Mouse (Mus musculus) intestine, embryonic 14.5 days (tissue): ENCODE data around the gene Cbx2. TPM values are rescaled to one million over a fixed set of nuclear protein-coding genes. Genes with fewer than 3 reads are reported as not detected.

Source experiments
- ATAC-seq: fragments of 200-750 bp; cut with Nextera tagmentation; replicated peaks from 2 replicates; pipeline ENCODE4 v1.8.0; 2017; ENCODE audit warnings: low read depth, moderate number of reproducible peaks, moderate TSS enrichment, moderate library complexity; ENCODE audit not compliant: low FRiP score, low TSS enrichment
- DNase-seq: peaks from one replicate; pipeline ENCODE4 v3.0.0-alpha.2; 2018; ENCODE audit warnings: low spot score
- H3K27ac ChIP-seq: fragments of 300-500 bp; sonication (generic); 2 replicates; pipeline ENCODE4 v1.5.1; 2014; ENCODE audit warnings: low read depth, mild to moderate bottlenecking, control low read depth
- H3K27me3 ChIP-seq: fragments of 300-500 bp; sonication (generic); replicated peaks from 2 replicates; pipeline ENCODE4 v1.6.1; 2014; ENCODE audit warnings: low read length, control low read depth; ENCODE audit not compliant: control insufficient read depth, insufficient read depth
- H3K36me3 ChIP-seq: fragments of 300-500 bp; sonication (generic); 2 replicates; pipeline ENCODE4 v1.6.1; 2014; ENCODE audit warnings: low read length, control low read depth; ENCODE audit not compliant: control insufficient read depth, insufficient read depth
- H3K4me1 ChIP-seq: fragments of 300-500 bp; sonication (generic); replicated peaks from 2 replicates; pipeline ENCODE4 v1.6.1; 2014; ENCODE audit warnings: low read length, control low read depth, mixed read lengths; ENCODE audit not compliant: control insufficient read depth, insufficient read depth
- H3K4me2 ChIP-seq: fragments of 300-500 bp; sonication (generic); 2 replicates; pipeline ENCODE4 v1.6.1; 2014; ENCODE audit warnings: low read length
- H3K4me3 ChIP-seq: fragments of 300-500 bp; sonication (generic); 2 replicates; pipeline ENCODE4 v1.5.1; 2014; ENCODE audit warnings: low read depth, low read length, control low read depth, mixed read lengths
- H3K9ac ChIP-seq: fragments of 300-500 bp; sonication (generic); 2 replicates; pipeline ENCODE4 v1.6.1; 2014; ENCODE audit warnings: mild to moderate bottlenecking, low read length
- H3K9me3 ChIP-seq: fragments of 300-500 bp; sonication (generic); 2 replicates; pipeline ENCODE4 v1.6.1; 2016; ENCODE audit warnings: low read length, control low read depth; ENCODE audit not compliant: control insufficient read depth
- WGBS: fragments of 180-500 bp; shearing (Covaris S2); extraction: QIAGEN DNeasy Blood & Tissue Kit; methylation state at CpG from one replicate; pipeline ENCODE4 v1.1.7; 2014; 5-methylcytosine and 5-hydroxymethylcytosine counted together
- polyA plus RNA-seq: library from polyadenylated mRNA; unstranded; fragments of >200 nt; fragmentation: Nextera tagmentation; extraction: Ambion mirVana; gene quantifications from 2 replicates; pipeline ENCODE4 v1.2.1, GENCODE M21; 2014

Cbx2 gene
- polyA plus RNA-seq, 1 experiment from 2014 or later = 32.0 TPM

DNA sequence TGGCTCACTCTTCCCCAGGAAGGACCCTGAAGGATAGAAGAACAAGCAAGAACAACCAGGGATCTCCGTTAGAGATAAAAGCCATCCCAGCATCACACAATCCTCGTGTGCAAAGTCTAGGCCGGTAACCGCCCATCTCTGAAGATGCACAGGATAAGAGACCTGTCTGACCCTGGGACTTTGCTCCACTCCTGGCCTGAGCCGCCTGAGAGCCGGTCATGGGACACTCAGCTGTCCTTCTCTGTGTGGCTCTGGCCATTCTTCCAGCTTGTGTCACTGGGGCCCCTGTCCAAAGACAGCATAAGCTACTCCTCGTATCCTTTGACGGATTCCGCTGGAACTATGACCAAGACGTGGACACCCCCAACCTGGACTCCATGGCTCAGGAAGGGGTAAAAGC, 34.8 kb upstream of the Cbx2 start, which contains the start of gene Enpp7:
Enpp7 (plus strand) TSS at position 190 of the 400 bp plus-strand sequence.
- no peaks in the 10 kb centered on the region for H3K9me3 ChIP-seq
- DNase-seq (no peak), ATAC-seq (no peak)
- H3K27ac ChIP-seq = no peak within 1 kb of the TSS
- no peak within 1 kb of the TSS for H3K4me2 ChIP-seq
- H3K4me1 ChIP-seq = no peaks in the 10 kb centered on the region
- H3K36me3 ChIP-seq = no peaks in the 10 kb centered on the region
- no peak within 1 kb of the TSS for H3K4me3 ChIP-seq
- WGBS = 89% methylated on average over 10 of the region's 10 CpGs
- H3K27me3 ChIP-seq = no peaks in the 10 kb centered on the region
- H3K9ac ChIP-seq = no peak within 1 kb of the TSS

DNA sequence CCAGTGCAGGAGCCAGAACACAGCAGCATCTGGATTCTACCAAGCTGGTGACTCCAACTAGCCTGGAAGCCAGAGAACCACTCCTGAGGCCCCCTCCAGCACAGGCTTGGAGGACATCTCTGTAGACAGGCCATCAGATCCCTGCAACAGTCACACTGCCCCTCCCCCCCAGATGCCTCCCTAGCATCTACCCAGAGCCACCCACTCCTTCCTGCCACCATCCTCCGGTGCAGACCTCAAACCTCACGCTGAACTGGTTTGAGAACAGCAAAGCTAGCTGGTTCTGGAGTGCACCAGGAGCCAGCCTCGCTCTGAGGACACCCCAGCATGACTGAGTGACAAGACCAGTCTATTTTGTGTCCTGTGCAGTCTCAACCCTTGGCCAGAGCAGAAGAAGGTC, 30.0 kb upstream of the Cbx2 start:
- Histone ChIP-seq H3K9me3 (no peaks in the 10 kb centered on the region), H3K4me3 (no peak overlapping the region), H3K27ac (no peak overlapping the region), H3K4me2 (no peak overlapping the region), H3K4me1 (peaks cover 5% of the 10 kb centered on the region; the same call in 1 of the 2 replicates), H3K9ac (no peak overlapping the region), H3K36me3 (no peaks in the 10 kb centered on the region), H3K27me3 (no peaks in the 10 kb centered on the region)
- no peak for ATAC-seq
- no peak for DNase-seq
- 47% methylated on average over 3 of the region's 3 CpGs for WGBS

DNA sequence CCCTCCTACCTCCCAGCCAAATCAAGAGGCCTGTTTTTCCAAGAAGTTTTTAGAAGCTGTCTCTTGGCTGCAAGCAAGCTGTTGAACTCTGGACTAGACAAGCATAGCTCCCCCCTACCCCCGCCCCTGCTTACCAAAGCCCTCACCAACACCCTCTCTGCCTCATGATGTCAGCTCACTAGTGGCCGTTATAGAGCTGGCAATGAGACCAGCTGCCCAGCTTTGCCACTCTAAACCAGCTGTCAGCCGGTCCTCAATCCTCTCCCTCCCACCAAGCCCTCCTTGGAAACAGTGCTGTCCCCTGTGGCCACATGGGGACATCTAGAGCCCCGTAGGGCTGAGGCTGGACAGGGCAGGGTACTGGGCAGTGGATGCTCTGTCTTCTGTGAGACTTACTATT, 27.3 kb upstream of the Cbx2 start:
- H3K4me3 ChIP-seq = no peak overlapping the region
- no peaks in the 10 kb centered on the region for H3K9me3 ChIP-seq
- WGBS = 34% methylated on average over 4 of the region's 4 CpGs
- no peak for ATAC-seq
- no peaks in the 10 kb centered on the region for H3K36me3 ChIP-seq
- no peak for DNase-seq
- H3K27me3 ChIP-seq = peaks cover 16% of the 10 kb centered on the region; the same call in 1 of the 2 replicates
- H3K4me1 ChIP-seq = peaks cover 8% of the 10 kb centered on the region; the same call in 1 of the 2 replicates
- H3K9ac ChIP-seq = no peak overlapping the region
- H3K27ac ChIP-seq = no peak overlapping the region
- no peak overlapping the region for H3K4me2 ChIP-seq

DNA sequence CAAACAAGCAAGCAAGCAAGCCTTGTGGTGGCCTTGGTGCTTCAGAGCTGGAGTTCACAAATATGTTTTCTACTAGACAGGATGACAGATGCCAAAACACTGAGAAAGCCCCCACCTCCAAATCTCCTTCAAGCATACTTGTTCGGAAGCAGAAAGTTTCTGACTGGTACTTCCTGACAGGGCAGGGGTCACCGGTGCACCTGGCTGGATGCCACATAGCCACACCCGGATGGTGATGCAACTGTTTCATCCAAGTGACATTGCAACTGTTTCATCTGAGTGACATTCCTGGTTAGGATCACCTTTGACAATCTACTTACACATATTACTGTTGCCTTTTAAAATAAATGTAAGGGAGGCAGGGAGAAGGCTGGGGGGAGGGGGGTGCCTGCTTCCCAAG, 25.6 kb upstream of the Cbx2 start:
- no peaks in the 10 kb centered on the region for H3K9me3 ChIP-seq
- no peaks in the 10 kb centered on the region for H3K36me3 ChIP-seq
- H3K27ac ChIP-seq = no peak overlapping the region
- H3K9ac ChIP-seq = no peak overlapping the region
- 74% methylated on average over 3 of the region's 3 CpGs for WGBS
- no peak overlapping the region for H3K4me3 ChIP-seq
- no peak for ATAC-seq
- no peak overlapping the region for H3K4me2 ChIP-seq
- peaks cover 8% of the 10 kb centered on the region; the same call in 1 of the 2 replicates for H3K4me1 ChIP-seq
- DNase-seq = no peak
- peaks cover 18% of the 10 kb centered on the region; the same call in 1 of the 2 replicates for H3K27me3 ChIP-seq

DNA sequence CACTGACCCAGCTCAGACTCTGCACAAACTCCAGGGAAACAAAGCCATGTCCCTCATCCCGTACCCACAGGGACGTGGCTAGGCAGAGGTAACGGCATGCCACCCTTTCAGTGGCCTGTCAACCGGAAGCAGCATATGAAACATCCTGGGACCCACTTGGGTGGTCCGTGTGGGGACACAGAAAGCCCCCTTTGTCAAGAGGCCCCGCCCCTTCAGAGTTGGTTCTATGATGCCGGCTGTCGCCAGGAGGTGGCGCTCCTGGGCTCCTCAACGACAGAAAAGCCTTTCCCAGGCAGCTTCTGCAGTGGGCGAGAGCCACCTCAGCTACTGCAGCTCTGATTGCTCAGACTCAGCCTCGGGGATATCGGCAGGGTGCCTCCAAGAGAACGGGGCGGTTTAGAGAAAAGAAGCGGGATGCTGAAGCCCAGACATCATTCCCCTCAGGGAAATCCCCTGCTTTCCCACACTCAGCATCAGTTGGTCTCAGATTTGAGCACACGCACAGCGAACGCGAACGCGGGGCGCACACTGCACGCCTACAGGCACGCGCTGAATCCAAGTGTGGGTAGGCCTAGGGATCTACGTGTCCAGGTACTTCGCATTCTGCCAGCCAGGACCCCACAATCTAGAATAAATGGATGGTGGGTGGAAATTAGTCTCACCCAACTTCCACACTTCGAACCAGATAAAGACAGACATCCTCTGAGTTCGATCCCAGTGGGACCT, 24.1 kb upstream of the Cbx2 start:
- Histone ChIP-seq H3K36me3 (no peaks in the 10 kb centered on the region), H3K4me2 (peak overlapping the region; percentile 39; the same call in 1 of the 2 replicates), H3K4me1 (peaks cover 8% of the 10 kb centered on the region; the same call in 1 of the 2 replicates), H3K9me3 (no peaks in the 10 kb centered on the region), H3K27me3 (peaks cover 18% of the 10 kb centered on the region; the same call in 1 of the 2 replicates), H3K9ac (no peak overlapping the region), H3K4me3 (0 out of 2 replicates have a peak overlapping the region, but pooled peaks have one; percentile 13), H3K27ac (no peak overlapping the region)
- 6% methylated on average over 30 of the region's 30 CpGs for WGBS
- peak; percentile 96 for DNase-seq
- peak; percentile 57 for ATAC-seq

DNA sequence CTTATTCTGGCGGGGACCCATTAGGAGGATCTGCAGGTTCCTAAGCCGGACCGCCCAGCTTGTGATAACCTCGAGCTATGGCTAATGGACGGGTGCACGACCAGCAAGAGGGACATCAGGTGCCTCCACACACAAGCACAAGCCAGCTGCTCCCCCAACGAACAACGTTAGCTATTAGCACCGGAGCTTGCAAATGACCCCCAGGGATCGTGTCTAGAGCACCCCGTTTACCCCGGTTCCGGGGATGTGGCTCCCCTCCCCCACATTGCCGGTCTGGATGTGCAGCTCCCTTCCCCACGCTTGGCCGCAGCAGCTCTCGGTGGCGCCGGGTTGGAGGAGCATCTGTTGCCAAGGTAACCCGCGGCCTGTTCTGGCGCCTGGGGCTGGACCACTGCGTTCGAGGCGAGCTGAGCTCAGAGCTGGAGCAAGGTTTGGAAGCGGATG, 23.4 kb upstream of the Cbx2 start:
- Histone ChIP-seq H3K36me3 (no peaks in the 10 kb centered on the region), H3K4me1 (peaks cover 8% of the 10 kb centered on the region; the same call in 1 of the 2 replicates), H3K27ac (no peak overlapping the region), H3K9ac (no peak overlapping the region), H3K27me3 (peaks cover 18% of the 10 kb centered on the region; the same call in 1 of the 2 replicates), H3K4me3 (no peak overlapping the region), H3K9me3 (no peaks in the 10 kb centered on the region), H3K4me2 (no peak overlapping the region)
- WGBS = 5% methylated on average over 26 of the region's 26 CpGs
- DNase-seq = peak; percentile 61
- 0 out of 2 replicates have a peak, but pooled peaks have one; percentile 20 for ATAC-seq

DNA sequence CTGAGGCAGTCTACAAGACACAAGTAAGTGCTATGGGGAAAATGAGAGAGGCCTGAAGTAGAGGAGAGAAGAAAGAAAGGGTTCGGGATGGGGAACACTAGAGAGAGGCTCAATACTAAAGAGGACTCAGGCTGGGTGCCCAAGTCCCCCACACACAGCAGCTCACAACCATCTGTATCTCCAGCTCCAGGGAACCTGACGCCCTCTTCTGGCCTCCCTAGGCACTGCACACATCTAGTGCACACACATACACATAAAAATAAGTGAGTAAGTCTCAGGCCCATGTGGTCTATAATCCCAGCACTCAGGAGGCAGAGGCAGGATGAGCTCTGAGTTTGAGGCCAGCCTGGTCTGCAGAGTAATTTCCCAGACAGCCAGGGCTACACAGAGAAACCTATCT, 21.9 kb upstream of the Cbx2 start:
- Histone ChIP-seq H3K9ac (no peak overlapping the region), H3K4me3 (no peak overlapping the region), H3K9me3 (no peaks in the 10 kb centered on the region), H3K4me1 (0 out of 2 replicates have a peak, but pooled peaks cover 2% of the 10 kb centered on the region), H3K4me2 (no peak overlapping the region), H3K36me3 (no peaks in the 10 kb centered on the region), H3K27ac (no peak overlapping the region), H3K27me3 (peaks cover 18% of the 10 kb centered on the region; the same call in 1 of the 2 replicates)
- 64% methylated on average over 2 of the region's 2 CpGs for WGBS
- ATAC-seq = no peak
- no peak for DNase-seq

DNA sequence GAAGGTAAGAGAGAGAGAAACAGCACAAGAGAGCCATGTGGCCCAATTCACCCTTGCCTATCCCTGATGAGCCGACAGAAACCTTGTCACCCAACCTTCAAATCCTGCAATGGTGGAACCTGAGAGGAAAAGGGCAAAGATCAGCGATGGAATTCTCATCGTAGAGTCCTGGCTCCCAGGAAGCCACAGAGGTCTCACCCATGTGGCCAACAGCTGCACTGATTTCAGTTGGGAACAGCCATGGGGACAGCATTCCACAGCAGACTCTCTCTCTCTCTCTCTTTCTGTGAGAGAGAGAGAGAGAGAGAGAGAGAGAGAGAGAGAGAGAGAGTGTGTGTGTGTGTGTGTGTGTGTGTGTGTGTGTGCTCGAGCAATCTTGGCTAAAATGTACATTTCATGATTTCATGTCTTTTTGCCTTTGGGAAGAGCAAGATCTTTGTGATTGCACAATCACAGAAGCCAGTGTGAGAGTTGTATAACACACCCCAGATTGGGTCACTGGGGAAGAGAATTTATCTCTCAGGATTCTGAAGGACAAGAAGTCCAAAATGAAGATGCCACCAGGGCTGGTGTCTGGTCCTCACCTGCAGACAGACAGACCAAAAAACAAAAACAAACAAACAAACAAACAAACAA, 21.2 kb upstream of the Cbx2 start:
- 63% methylated on average over 4 of the region's 4 CpGs for WGBS
- no peak overlapping the region for H3K9ac ChIP-seq
- H3K4me1 ChIP-seq = 0 out of 2 replicates have a peak, but pooled peaks cover 2% of the 10 kb centered on the region
- ATAC-seq = no peak
- H3K9me3 ChIP-seq = no peaks in the 10 kb centered on the region
- no peak overlapping the region for H3K27ac ChIP-seq
- peaks cover 18% of the 10 kb centered on the region; the same call in 1 of the 2 replicates for H3K27me3 ChIP-seq
- no peak overlapping the region for H3K4me2 ChIP-seq
- no peak overlapping the region for H3K4me3 ChIP-seq
- DNase-seq = no peak
- H3K36me3 ChIP-seq = no peaks in the 10 kb centered on the region
